Mouse (Mus musculus): Measurements from ENCODE around the gene Raph1. TPM values are rescaled to one million over a fixed set of nuclear protein-coding genes. Genes with fewer than 3 reads are reported as not detected.

Gene Raph1
- total RNA-seq, 2 experiments from 2014 or later = 107 to 109 TPM

GRCm38 (mm10) chr1:60567321-60567720, 417 bp upstream of the Raph1 start:
- intact Hi-C loops (cut with DNase I) = loop anchor here (5.0 to 10.0 kb wide), 2 partner anchors 257 to 280 kb away; no protein-coding TSS in a partner anchor

GRCm38 (mm10) chr1:60565931-60566630, 823 bp downstream of the Raph1 start:
- peak in 1 of 2 experiments; percentile 27 for DNase-seq (ENCODE audit: extremely low spot score in 1 of 2, low spot score in 2 of 2)

More at GRCm38 (mm10) chr1:60567321-60567720, 417 bp upstream of the Raph1 start:
- no peak for DNase-seq (ENCODE audit: extremely low spot score in 1 of 2, low spot score in 2 of 2)

GRCm38 (mm10) chr1:60565270-60565920, 1.5 kb downstream of the Raph1 start:
- intact Hi-C loops (cut with DNase I) = loop anchor here (5.0 to 10.0 kb wide), 2 partner anchors 259 to 282 kb away; no protein-coding TSS in a partner anchor
- no peak for DNase-seq (ENCODE audit: extremely low spot score in 1 of 2, low spot score in 2 of 2)

More at GRCm38 (mm10) chr1:60565931-60566630, 823 bp downstream of the Raph1 start:
- intact Hi-C loops (cut with DNase I) = loop anchor here (5.0 to 10.0 kb wide), 2 partner anchors 259 to 281 kb away; no protein-coding TSS in a partner anchor

- no peak for DNase-seq (ENCODE audit: extremely low spot score in 1 of 2, low spot score in 2 of 2)
- intact Hi-C loops (cut with DNase I) = loop anchor here (5.0 to 10.0 kb wide), 2 partner anchors 260 to 283 kb away; no protein-coding TSS in a partner anchor
These were observed 2.2 kb downstream of the Raph1 start for GRCm38 (mm10) chr1:60564691-60565090.

GRCm38 (mm10) chr1:60563021-60563420, 3.9 kb downstream of the Raph1 start:
- DNase-seq (ENCODE audit: extremely low spot score in 1 of 2, low spot score in 2 of 2) = no peak
- intact Hi-C loops (cut with DNase I) = loop anchor here (10.0 kb wide), 1 partner anchor 262 kb away; no protein-coding TSS in a partner anchor

GRCm38 (mm10) chr1:60543681-60544080, 23.2 kb downstream of the Raph1 start:
- intact Hi-C loops (cut with DNase I) = no loop called here
- no peak for DNase-seq (ENCODE audit: extremely low spot score in 1 of 2, low spot score in 2 of 2)

- no peak for DNase-seq (ENCODE audit: extremely low spot score in 1 of 2, low spot score in 2 of 2)
- intact Hi-C loops (cut with DNase I) = no loop called here
These were observed 27.6 kb downstream of the Raph1 start for GRCm38 (mm10) chr1:60539272-60539671.

GRCm38 (mm10) chr1:60534932-60535331, 32.0 kb downstream of the Raph1 start:
- DNase-seq (ENCODE audit: extremely low spot score in 1 of 2, low spot score in 2 of 2) = peak in 1 of 2 experiments; percentile 27

GRCm38 (mm10) chr1:60530636-60531035, 36.3 kb downstream of the Raph1 start:
- no peak for DNase-seq (ENCODE audit: extremely low spot score in 1 of 2, low spot score in 2 of 2)
- intact Hi-C loops (cut with DNase I) = no loop called here

More at GRCm38 (mm10) chr1:60534932-60535331, 32.0 kb downstream of the Raph1 start:
- intact Hi-C loops (cut with DNase I) = no loop called here

GRCm38 (mm10) chr1:60530107-60530506, 36.8 kb downstream of the Raph1 start:
- intact Hi-C loops (cut with DNase I) = no loop called here

GRCm38 (mm10) chr1:60510584-60510983, 56.3 kb downstream of the Raph1 start:
- intact Hi-C loops (cut with DNase I) = no loop called here
- no peak for DNase-seq (ENCODE audit: extremely low spot score in 1 of 2, low spot score in 2 of 2)

More at GRCm38 (mm10) chr1:60530107-60530506, 36.8 kb downstream of the Raph1 start:
- DNase-seq (ENCODE audit: extremely low spot score in 1 of 2, low spot score in 2 of 2) = no peak

GRCm38 (mm10) chr1:60503456-60503855, 63.4 kb downstream of the Raph1 start:
- intact Hi-C loops (cut with DNase I) = no loop called here
- DNase-seq (ENCODE audit: extremely low spot score in 1 of 2, low spot score in 2 of 2) = no peak

GRCm38 (mm10) chr1:60493421-60493820, 73.5 kb downstream of the Raph1 start:
- intact Hi-C loops (cut with DNase I) = no loop called here
- DNase-seq (ENCODE audit: extremely low spot score in 1 of 2, low spot score in 2 of 2) = no peak

GRCm38 (mm10) chr1:60492404-60492803, 74.5 kb downstream of the Raph1 start:
- intact Hi-C loops (cut with DNase I) = no loop called here
- no peak for DNase-seq (ENCODE audit: extremely low spot score in 1 of 2, low spot score in 2 of 2)

GRCm38 (mm10) chr1:60490510-60490909, 76.4 kb downstream of the Raph1 start:
- intact Hi-C loops (cut with DNase I) = no loop called here
- no peak for DNase-seq (ENCODE audit: extremely low spot score in 1 of 2, low spot score in 2 of 2)

GRCm38 (mm10) chr1:60489660-60490059, 77.2 kb downstream of the Raph1 start:
- intact Hi-C loops (cut with DNase I) = loop anchor here (5.0 kb wide), 1 partner anchor 373 kb away; no protein-coding TSS in a partner anchor

GRCm38 (mm10) chr1:60488635-60489034, 78.3 kb downstream of the Raph1 start:
- intact Hi-C loops (cut with DNase I) = loop anchor here (5.0 kb wide), 1 partner anchor 374 kb away; no protein-coding TSS in a partner anchor
- DNase-seq (ENCODE audit: extremely low spot score in 1 of 2, low spot score in 2 of 2) = no peak

More at GRCm38 (mm10) chr1:60489660-60490059, 77.2 kb downstream of the Raph1 start:
- no peak for DNase-seq (ENCODE audit: extremely low spot score in 1 of 2, low spot score in 2 of 2)

GRCm38 (mm10) chr1:60485649-60486048, 81.3 kb downstream of the Raph1 start:
- intact Hi-C loops (cut with DNase I) = loop anchor here (5.0 kb wide), 1 partner anchor 377 kb away; no protein-coding TSS in a partner anchor
- no peak for DNase-seq (ENCODE audit: extremely low spot score in 1 of 2, low spot score in 2 of 2)

GRCm38 (mm10) chr1:60482881-60483280, 84.0 kb downstream of the Raph1 start:
- DNase-seq (ENCODE audit: extremely low spot score in 1 of 2, low spot score in 2 of 2) = no peak
- intact Hi-C loops (cut with DNase I) = no loop called here
